Mouse (Mus musculus) limb, embryonic 12.5 days (tissue): ENCODE results near the gene Ppm1g. TPM values are rescaled to one million over a fixed set of nuclear protein-coding genes. Genes with fewer than 3 reads are reported as not detected.

Source experiments
- ATAC-seq: fragments of 200-750 bp; cut with Nextera tagmentation; 2 replicates; pipeline ENCODE4 v1.8.0; 2017; ENCODE audit warnings: low read depth, moderate TSS enrichment; ENCODE audit not compliant: insufficient number of reproducible peaks, insufficient read depth, low FRiP score, low TSS enrichment
- H3K27ac ChIP-seq: fragments of 300-500 bp; sonication (generic); 2 replicates; pipeline ENCODE4 v1.5.1; 2016; ENCODE audit warnings: mild to moderate bottlenecking, moderate library complexity
- H3K27me3 ChIP-seq: fragments of 300-500 bp; sonication (generic); 2 replicates; pipeline ENCODE4 v1.6.1; 2016; ENCODE audit warnings: mild to moderate bottlenecking, moderate library complexity
- H3K36me3 ChIP-seq: fragments of 300-500 bp; sonication (generic); 2 replicates; pipeline ENCODE4 v1.6.1; 2016; ENCODE audit warnings: mild to moderate bottlenecking, moderate library complexity
- H3K4me1 ChIP-seq: fragments of 300-500 bp; sonication (generic); replicated peaks from 2 replicates; pipeline ENCODE4 v1.6.1; 2016
- H3K4me2 ChIP-seq: fragments of 300-500 bp; sonication (generic); 2 replicates; pipeline ENCODE4 v1.6.1; 2016; ENCODE audit warnings: mild to moderate bottlenecking, moderate library complexity
- H3K4me3 ChIP-seq: fragments of 300-500 bp; sonication (generic); replicated peaks from 2 replicates; pipeline ENCODE4 v1.5.1; 2016; ENCODE audit warnings: mild to moderate bottlenecking
- H3K9ac ChIP-seq: fragments of 300-500 bp; sonication (generic); replicated peaks from 2 replicates; pipeline ENCODE4 v1.6.1; 2016; ENCODE audit warnings: mild to moderate bottlenecking, moderate library complexity
- H3K9me3 ChIP-seq: fragments of 300-500 bp; sonication (generic); 2 replicates; pipeline ENCODE4 v1.6.1; 2016; ENCODE audit warnings: mild to moderate bottlenecking, moderate library complexity
- WGBS: fragments of 180-500 bp; shearing (Covaris S2); methylation state at CpG from one replicate; pipeline ENCODE4 v1.1.7; 2016; 5-methylcytosine and 5-hydroxymethylcytosine counted together
- polyA plus RNA-seq: library from polyadenylated mRNA; unstranded; fragments of >200 nt; fragmentation: Nextera tagmentation; extraction: Ambion mirVana; gene quantifications from 2 replicates; pipeline ENCODE4 v1.2.1, GENCODE M21; 2016

Ppm1g gene
- polyA plus RNA-seq, 1 experiment from 2014 or later: 153 TPM

GRCm38 (mm10) chr5:31192045-31192938, 28.2 kb downstream of the Ppm1g start:
- H3K36me3 ChIP-seq: peaks cover 69% of the 10 kb centered on the region
- H3K27me3 ChIP-seq: no peaks in the 10 kb centered on the region
- no peaks in the 10 kb centered on the region for H3K9me3 ChIP-seq
- WGBS: 13% methylated on average over 42 of the region's 42 CpGs
- peak overlapping the region; percentile 87 for H3K9ac ChIP-seq
- peak overlapping the region; percentile 88 for H3K4me2 ChIP-seq
- peak overlapping the region; percentile 87 for H3K4me3 ChIP-seq
- peak; percentile 46 for ATAC-seq
- peaks cover 19% of the 10 kb centered on the region for H3K4me1 ChIP-seq
- peak overlapping the region; percentile 80 for H3K27ac ChIP-seq

GRCm38 (mm10) chr5:31190201-31190600, 30.3 kb downstream of the Ppm1g start:
- no peak for ATAC-seq
- Histone ChIP-seq H3K4me3 (no peak overlapping the region), H3K36me3 (peaks cover 56% of the 10 kb centered on the region), H3K4me1 (peaks cover 19% of the 10 kb centered on the region), H3K27me3 (no peaks in the 10 kb centered on the region), H3K4me2 (no peak overlapping the region), H3K9ac (no peak overlapping the region), H3K27ac (no peak overlapping the region), H3K9me3 (no peaks in the 10 kb centered on the region)
- WGBS: 90% methylated on average over 9 of the region's 9 CpGs

- Histone ChIP-seq H3K27ac (no peak overlapping the region), H3K4me2 (no peak overlapping the region), H3K27me3 (no peaks in the 10 kb centered on the region), H3K4me3 (no peak overlapping the region), H3K36me3 (peaks cover 47% of the 10 kb centered on the region), H3K9ac (no peak overlapping the region), H3K9me3 (no peaks in the 10 kb centered on the region), H3K4me1 (peaks cover 10% of the 10 kb centered on the region)
- no peak for ATAC-seq
- WGBS: 77% methylated on average over 4 of the region's 4 CpGs
These were observed 32.2 kb downstream of the Ppm1g start for GRCm38 (mm10) chr5:31188223-31188840.

GRCm38 (mm10) chr5:31183678-31184077, 36.8 kb downstream of the Ppm1g start:
- ATAC-seq: no peak
- 57% methylated on average over 4 of the region's 4 CpGs for WGBS
- no peak overlapping the region for H3K27ac ChIP-seq
- H3K4me1 ChIP-seq: peaks cover 4% of the 10 kb centered on the region; the same call in 1 of the 2 replicates
- H3K27me3 ChIP-seq: no peaks in the 10 kb centered on the region
- H3K4me3 ChIP-seq: no peak overlapping the region
- no peak overlapping the region for H3K4me2 ChIP-seq
- no peak overlapping the region for H3K9ac ChIP-seq
- no peaks in the 10 kb centered on the region for H3K9me3 ChIP-seq
- peaks cover 22% of the 10 kb centered on the region for H3K36me3 ChIP-seq

- H3K27ac ChIP-seq: no peak overlapping the region
- no peak overlapping the region for H3K9ac ChIP-seq
- ATAC-seq: no peak
- H3K36me3 ChIP-seq: 0 out of 2 replicates have a peak, but pooled peaks cover 3% of the 10 kb centered on the region
- H3K4me1 ChIP-seq: peaks cover 5% of the 10 kb centered on the region; the same call in 1 of the 2 replicates
- no peak overlapping the region for H3K4me2 ChIP-seq
- 93% methylated on average over 9 of the region's 9 CpGs for WGBS
- H3K9me3 ChIP-seq: no peaks in the 10 kb centered on the region
- no peak overlapping the region for H3K4me3 ChIP-seq
- H3K27me3 ChIP-seq: no peaks in the 10 kb centered on the region
These were observed 39.2 kb downstream of the Ppm1g start for GRCm38 (mm10) chr5:31181183-31181770.

GRCm38 (mm10) chr5:31179766-31180630, 40.5 kb downstream of the Ppm1g start, which contains the start of the genes Gm29609 and Gtf3c2:
TSS of gene Gm29609 (minus strand) at chr5:31179911.
TSS of gene Gtf3c2 (minus strand) at chr5:31180144.
- no peaks in the 10 kb centered on the region for H3K27me3 ChIP-seq
- under 1% methylated on average over 59 of the region's 59 CpGs for WGBS
- H3K36me3 ChIP-seq: peaks cover 8% of the 10 kb centered on the region
- peak within 1 kb of the TSS; percentile 83 for H3K9ac ChIP-seq
- peak within 1 kb of the TSS; percentile 66 for H3K4me3 ChIP-seq
- peaks cover 5% of the 10 kb centered on the region; the same call in 1 of the 2 replicates for H3K4me1 ChIP-seq
- peak; percentile 98 for ATAC-seq
- peak within 1 kb of the TSS; percentile 98 for H3K27ac ChIP-seq
- H3K9me3 ChIP-seq: no peaks in the 10 kb centered on the region
- peak within 1 kb of the TSS; percentile 82 for H3K4me2 ChIP-seq

GRCm38 (mm10) chr5:31179301-31179765, 41.2 kb downstream of the Ppm1g start:
- Histone ChIP-seq H3K9ac (peak overlapping the region; percentile 83), H3K36me3 (peaks cover 14% of the 10 kb centered on the region), H3K27ac (peak overlapping the region; percentile 98), H3K9me3 (no peaks in the 10 kb centered on the region), H3K4me3 (peak overlapping the region; percentile 66), H3K4me2 (peak overlapping the region; percentile 82), H3K27me3 (no peaks in the 10 kb centered on the region), H3K4me1 (peaks cover 5% of the 10 kb centered on the region; the same call in 1 of the 2 replicates)
- ATAC-seq: peak; percentile 60
- WGBS: under 1% methylated on average over 25 of the region's 25 CpGs

GRCm38 (mm10) chr5:31168630-31169029, 51.9 kb downstream of the Ppm1g start:
- no peak for ATAC-seq
- WGBS: 88% methylated on average over 4 of the region's 4 CpGs
- Histone ChIP-seq H3K4me3 (no peak overlapping the region), H3K9me3 (no peaks in the 10 kb centered on the region), H3K27me3 (no peaks in the 10 kb centered on the region), H3K4me2 (no peak overlapping the region), H3K36me3 (peaks cover 99% of the 10 kb centered on the region), H3K4me1 (no peaks in the 10 kb centered on the region), H3K27ac (no peak overlapping the region), H3K9ac (no peak overlapping the region)

GRCm38 (mm10) chr5:31164878-31165277, 55.6 kb downstream of the Ppm1g start:
- 91% methylated on average over 1 of the region's 1 CpGs for whole genome bisulfite sequencing
- Histone ChIP-seq H3K27me3 (no peaks in the 10 kb centered on the region), H3K9me3 (no peaks in the 10 kb centered on the region), H3K4me3 (no peak overlapping the region), H3K27ac (no peak overlapping the region), H3K36me3 (peaks cover 96% of the 10 kb centered on the region), H3K9ac (no peak overlapping the region), H3K4me1 (no peaks in the 10 kb centered on the region), H3K4me2 (no peak overlapping the region)
- no peak for ATAC-seq

GRCm38 (mm10) chr5:31162462-31162861, 58.0 kb downstream of the Ppm1g start:
- H3K27me3 ChIP-seq: no peaks in the 10 kb centered on the region
- H3K4me2 ChIP-seq: no peak overlapping the region
- H3K4me1 ChIP-seq: no peaks in the 10 kb centered on the region
- no peak overlapping the region for H3K27ac ChIP-seq
- H3K9ac ChIP-seq: no peak overlapping the region
- ATAC-seq: no peak
- H3K4me3 ChIP-seq: no peak overlapping the region
- H3K9me3 ChIP-seq: no peaks in the 10 kb centered on the region
- H3K36me3 ChIP-seq: peaks cover 96% of the 10 kb centered on the region
